Mouse (Mus musculus) liver, postnatal 0 days (tissue): ENCODE measurements around the gene Slc35f4. TPM values are rescaled to one million over a fixed set of nuclear protein-coding genes. Genes with fewer than 3 reads are reported as not detected.

ENCODE experiments used
- ATAC-seq: fragments of 200-750 bp; cut with Nextera tagmentation; 2 replicates; pipeline ENCODE4 v1.8.0; 2017; ENCODE audit warnings: mild to moderate bottlenecking, moderate library complexity
- DNase-seq: peaks from one replicate; pipeline ENCODE4 v3.0.0-alpha.2; 2016
- H3K27ac ChIP-seq: fragments of 300-500 bp; sonication (generic); 2 replicates; pipeline ENCODE4 v1.5.1; 2014; ENCODE audit warnings: antibody characterized with exemption, moderate library complexity, mild to moderate bottlenecking, low read depth
- H3K27me3 ChIP-seq: fragments of 300-500 bp; sonication (generic); 2 replicates; pipeline ENCODE4 v1.6.1; 2014; ENCODE audit warnings: low read length, control low read depth, mixed read lengths; ENCODE audit not compliant: insufficient read depth
- H3K36me3 ChIP-seq: fragments of 300-500 bp; sonication (generic); replicated peaks from 2 replicates; pipeline ENCODE4 v1.6.1; 2014; ENCODE audit warnings: mild to moderate bottlenecking, control low read depth, low read length, moderate library complexity, mixed read lengths; ENCODE audit not compliant: insufficient read depth
- H3K4me1 ChIP-seq: fragments of 300-500 bp; sonication (generic); 2 replicates; pipeline ENCODE4 v1.6.1; 2014; ENCODE audit warnings: antibody characterized with exemption, mild to moderate bottlenecking, control low read depth; ENCODE audit not compliant: insufficient read depth
- H3K4me2 ChIP-seq: fragments of 300-500 bp; sonication (generic); 2 replicates; pipeline ENCODE4 v1.6.1; 2014; ENCODE audit warnings: low read depth, mild to moderate bottlenecking, low read length, moderate library complexity, mixed read lengths
- H3K4me3 ChIP-seq: fragments of 300-500 bp; sonication (generic); 2 replicates; pipeline ENCODE4 v1.5.1; 2014; ENCODE audit warnings: low read depth, low read length
- H3K9ac ChIP-seq: fragments of 300-500 bp; sonication (generic); replicated peaks from 2 replicates; pipeline ENCODE4 v1.6.1; 2014; ENCODE audit warnings: mild to moderate bottlenecking, moderate library complexity
- H3K9me3 ChIP-seq: fragments of 300-500 bp; sonication (generic); 2 replicates; pipeline ENCODE4 v1.6.1; 2016; ENCODE audit warnings: mild to moderate bottlenecking, control low read depth, low read length, mixed read lengths
- CTCF ChIP-seq: sonication (generic); IDR thresholded peaks from 2 replicates; pipeline ENCODE4 v1.5.1; 2016; ENCODE audit warnings: antibody characterized with exemption, low read depth
- EP300 ChIP-seq: IDR thresholded peaks from 2 replicates; pipeline ENCODE4 v1.6.1; 2016; ENCODE audit warnings: antibody characterized with exemption, low read depth, mild to moderate bottlenecking
- WGBS: fragments of 180-500 bp; shearing (Covaris S2); extraction: QIAGEN DNeasy Blood & Tissue Kit; methylation state at CpG from one replicate; pipeline ENCODE4 v1.1.7; 2014; ENCODE audit not compliant: insufficient replicate concordance; 5-methylcytosine and 5-hydroxymethylcytosine counted together
- polyA plus RNA-seq: library from polyadenylated mRNA; unstranded; fragments of >200 nt; fragmentation: Nextera tagmentation; extraction: Ambion mirVana; gene quantifications from 2 replicates; pipeline ENCODE4 v1.2.1, GENCODE M21; 2015

The Slc35f4 gene
- polyA plus RNA-seq, 1 experiment from 2014 or later: not detected

GRCm38 (mm10) chr14:49316493-49316894, 209.4 kb downstream of the Slc35f4 start:
- Histone ChIP-seq H3K27me3 (no peaks in the 10 kb centered on the region), H3K36me3 (no peaks in the 10 kb centered on the region), H3K9me3 (no peaks in the 10 kb centered on the region), H3K4me3 (no peak overlapping the region), H3K4me1 (no peaks in the 10 kb centered on the region), H3K27ac (no peak overlapping the region), H3K4me2 (no peak overlapping the region), H3K9ac (no peak overlapping the region)
- ATAC-seq (no peak), DNase-seq (no peak)
- TF ChIP-seq EP300 (no peak), CTCF (no peak)
- 49% methylated on average over 5 of the region's 5 CpGs for WGBS

GRCm38 (mm10) chr14:49313981-49314380, 211.9 kb downstream of the Slc35f4 start:
- Histone ChIP-seq H3K4me2 (no peak overlapping the region), H3K27ac (no peak overlapping the region), H3K36me3 (no peaks in the 10 kb centered on the region), H3K9ac (no peak overlapping the region), H3K4me1 (no peaks in the 10 kb centered on the region), H3K27me3 (no peaks in the 10 kb centered on the region), H3K4me3 (no peak overlapping the region), H3K9me3 (no peaks in the 10 kb centered on the region)
- TF ChIP-seq EP300 (no peak), CTCF (no peak)
- WGBS: 69% methylated on average over 7 of the region's 7 CpGs
- DNase-seq (no peak), ATAC-seq (no peak)

GRCm38 (mm10) chr14:49313376-49313775, 212.5 kb downstream of the Slc35f4 start:
- H3K4me2 ChIP-seq: no peak overlapping the region
- WGBS: 67% methylated on average over 8 of the region's 8 CpGs
- no peak for DNase-seq
- no peak for ATAC-seq
- no peak overlapping the region for H3K27ac ChIP-seq
- no peak overlapping the region for H3K4me3 ChIP-seq
- H3K4me1 ChIP-seq: no peaks in the 10 kb centered on the region
- H3K36me3 ChIP-seq: no peaks in the 10 kb centered on the region
- H3K9ac ChIP-seq: no peak overlapping the region
- H3K9me3 ChIP-seq: no peaks in the 10 kb centered on the region
- no peak for TF ChIP-seq CTCF
- no peak for TF ChIP-seq EP300
- H3K27me3 ChIP-seq: no peaks in the 10 kb centered on the region

- Histone ChIP-seq H3K4me3 (no peak overlapping the region), H3K9me3 (no peaks in the 10 kb centered on the region), H3K27me3 (no peaks in the 10 kb centered on the region), H3K27ac (no peak overlapping the region), H3K9ac (no peak overlapping the region), H3K36me3 (no peaks in the 10 kb centered on the region), H3K4me2 (no peak overlapping the region), H3K4me1 (no peaks in the 10 kb centered on the region)
- DNase-seq (no peak), ATAC-seq (no peak)
- WGBS: 60% methylated on average over 1 of the region's 1 CpGs
- no peak for TF ChIP-seq EP300
- TF ChIP-seq CTCF: no peak
Measured at GRCm38 (mm10) chr14:49311548-49311947, 214.3 kb downstream of the Slc35f4 start.

GRCm38 (mm10) chr14:49311091-49311492, 214.8 kb downstream of the Slc35f4 start:
- 70% methylated on average over 5 of the region's 5 CpGs for WGBS
- no peak for ATAC-seq
- no peak overlapping the region for H3K9ac ChIP-seq

DNA sequence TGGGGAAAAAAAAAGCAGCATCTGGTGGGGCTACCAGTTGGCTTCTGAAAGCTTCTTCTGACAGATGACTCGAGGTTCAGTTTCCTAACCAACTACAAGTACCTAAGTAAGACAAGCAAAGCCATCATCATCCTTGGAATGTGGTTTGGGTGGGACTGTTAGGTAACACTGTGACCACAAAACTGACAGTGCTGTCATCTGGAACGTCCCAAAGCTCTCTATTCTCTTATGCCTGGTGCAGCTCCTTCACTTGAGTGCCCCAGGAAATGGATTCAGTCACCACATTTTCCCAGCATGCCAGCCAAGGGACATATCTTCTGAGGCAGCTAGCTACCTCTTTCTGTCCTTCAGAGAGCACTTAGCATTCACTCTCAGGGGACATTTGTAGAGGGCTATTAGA, 216.2 kb downstream of the Slc35f4 start:
- Histone ChIP-seq H3K9ac (no peak overlapping the region), H3K9me3 (no peaks in the 10 kb centered on the region), H3K4me2 (no peak overlapping the region), H3K27me3 (no peaks in the 10 kb centered on the region), H3K36me3 (no peaks in the 10 kb centered on the region), H3K4me1 (no peaks in the 10 kb centered on the region), H3K4me3 (no peak overlapping the region), H3K27ac (no peak overlapping the region)
- TF ChIP-seq EP300 (no peak), CTCF (no peak)
- ATAC-seq (no peak), DNase-seq (no peak)
- 39% methylated on average over 2 of the region's 2 CpGs for WGBS

More at GRCm38 (mm10) chr14:49311091-49311492, 214.8 kb downstream of the Slc35f4 start:
- H3K4me1 ChIP-seq: no peaks in the 10 kb centered on the region
- no peak for DNase-seq
- no peaks in the 10 kb centered on the region for H3K36me3 ChIP-seq
- no peak overlapping the region for H3K27ac ChIP-seq
- no peaks in the 10 kb centered on the region for H3K27me3 ChIP-seq
- no peaks in the 10 kb centered on the region for H3K9me3 ChIP-seq
- no peak overlapping the region for H3K4me3 ChIP-seq
- H3K4me2 ChIP-seq: no peak overlapping the region
- TF ChIP-seq CTCF: no peak
- TF ChIP-seq EP300: no peak

GRCm38 (mm10) chr14:49308591-49308990, 217.3 kb downstream of the Slc35f4 start:
- no peaks in the 10 kb centered on the region for H3K36me3 ChIP-seq
- H3K9ac ChIP-seq: no peak overlapping the region
- H3K27ac ChIP-seq: no peak overlapping the region
- ATAC-seq (no peak), DNase-seq (no peak)
- H3K4me1 ChIP-seq: no peaks in the 10 kb centered on the region
- TF ChIP-seq EP300 (no peak), CTCF (no peak)
- 33% methylated on average over 1 of the region's 1 CpGs for WGBS
- no peaks in the 10 kb centered on the region for H3K27me3 ChIP-seq
- no peak overlapping the region for H3K4me2 ChIP-seq
- H3K9me3 ChIP-seq: no peaks in the 10 kb centered on the region
- no peak overlapping the region for H3K4me3 ChIP-seq
